Mouse (Mus musculus): ENCODE measurements at regions not wholly inside any gene's neighbourhood (a gene's known extent, or its start where the extent isn't known, plus 50 kb on each side); places are given as distances from the start of the nearest gene placed in this dataset.
"Not testable (repeated sequence)": the region's sequence is repeated elsewhere in the genome, so short reads cannot be mapped to it uniquely, and the experiment has no call there.

GRCm38 (mm10) chr6:4190976-4191375, 104.2 kb upstream of the Bet1 start:
- not testable (repeated sequence) for TF ChIP-seq ZNF384 (IDR thresholded peaks at IDR 0.05; ENCODE audit: low read depth, low read length); MAFK (IDR thresholded peaks at IDR 0.05; ENCODE audit: insufficient read depth, low read depth, low read length)
